Mouse (Mus musculus) C2C12 (cell line): ENCODE results near the gene Stx6.
"Not testable (repeated sequence)": the region's sequence is repeated elsewhere in the genome, so short reads cannot be mapped to it uniquely, and the experiment has no call there.

ENCODE experiments used
- CTCF ChIP-seq: IDR thresholded peaks from one replicate; pipeline ENCODE4 v1.5.1; 2011; ENCODE audit not compliant: control insufficient read depth, insufficient read depth, insufficient read length
- MAX ChIP-seq: IDR thresholded peaks from one replicate; pipeline ENCODE4 v1.6.1; 2011; ENCODE audit warnings: mild to moderate bottlenecking, control low read depth
- MYOD1 ChIP-seq: IDR thresholded peaks from one replicate; pipeline ENCODE4 v1.6.1; 2011; ENCODE audit warnings: low read depth; ENCODE audit not compliant: control insufficient read depth, insufficient read length
- USF1 ChIP-seq: IDR thresholded peaks from one replicate; pipeline ENCODE4 v1.6.1; 2011; ENCODE audit warnings: low read depth, mild to moderate bottlenecking, control low read depth, moderate library complexity

DNA sequence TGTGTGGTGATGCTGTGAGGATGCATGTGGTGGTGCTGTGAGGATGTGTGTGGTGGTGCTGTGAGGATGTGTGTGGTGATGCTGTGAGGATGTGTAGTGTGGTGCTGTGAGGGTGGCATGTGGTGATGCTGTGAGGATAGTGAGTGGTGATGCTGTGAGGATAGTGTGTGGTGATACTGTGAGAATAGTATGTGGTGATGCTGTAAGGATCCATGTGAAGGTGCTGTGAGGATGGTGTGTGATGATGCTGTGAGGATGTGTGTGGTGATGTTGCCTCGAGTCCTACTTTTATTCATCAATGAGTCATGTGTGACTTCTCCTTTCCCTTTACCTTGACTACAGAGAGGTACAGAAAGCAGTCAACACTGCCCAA lies 15.1 kb downstream of the Stx6 start:
- not testable (repeated sequence) for TF ChIP-seq CTCF, USF1, MYOD1, MAX
